Mouse (Mus musculus): ENCODE measurements around the gene Aqp8.

Aqp8 gene

GRCm38 (mm10) chr7:123462070-123462501, at the start of gene Aqp8:
Gene Aqp8 (plus strand): TSS chr7:123462291.
- DNase-seq (ENCODE audit: low spot score): peak; percentile 52

GRCm38 (mm10) chr7:123416803-123417202, 45.3 kb upstream of the Aqp8 start:
- DNase-seq (ENCODE audit: low spot score): no peak

DNA sequence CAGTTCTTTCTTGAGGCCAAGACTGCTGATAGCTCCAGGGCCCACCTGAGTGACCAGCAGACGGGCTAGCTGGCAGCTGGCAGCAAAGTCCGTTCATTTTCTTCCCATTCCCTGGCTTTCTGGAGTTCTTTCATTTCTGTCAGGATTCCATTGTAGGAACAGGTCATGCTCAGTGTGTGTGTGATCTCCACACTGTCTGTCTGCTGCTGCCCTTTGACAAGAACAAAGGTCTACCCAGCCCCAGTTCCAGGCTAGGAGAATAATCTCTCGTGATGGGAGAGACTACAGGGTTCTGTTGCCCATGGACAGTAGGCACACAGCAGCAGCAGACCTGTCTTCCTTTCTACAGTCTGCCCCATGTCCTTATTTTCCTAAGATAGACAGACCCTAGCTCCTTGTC, 44.4 kb upstream of the Aqp8 start:
- DNase-seq (ENCODE audit: low spot score): no peak

GRCm38 (mm10) chr7:123419984-123420383, 42.1 kb upstream of the Aqp8 start:
- no peak for DNase-seq (ENCODE audit: low spot score)

GRCm38 (mm10) chr7:123421958-123422357, 40.1 kb upstream of the Aqp8 start:
- no peak for DNase-seq (ENCODE audit: low spot score)

DNA sequence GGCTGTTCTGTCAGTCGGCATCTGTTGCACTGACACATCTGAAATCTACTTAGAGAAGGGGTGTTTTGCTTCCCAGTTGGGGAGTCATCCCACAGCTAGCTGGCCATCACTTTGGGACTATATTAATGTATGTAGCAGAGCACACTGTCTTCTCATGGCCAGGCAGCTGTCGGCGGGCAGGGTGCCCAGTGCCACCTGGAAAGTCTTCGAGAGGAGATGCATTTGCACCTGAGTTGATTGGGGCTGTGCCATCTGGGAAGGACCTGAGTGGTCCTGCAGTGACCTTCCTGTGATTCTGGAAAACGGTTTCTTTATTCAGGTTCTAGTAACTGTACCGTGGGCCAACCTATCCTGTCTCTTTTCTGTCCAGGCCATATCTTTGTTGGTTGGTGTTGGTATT, 37.8 kb upstream of the Aqp8 start:
- no peak for DNase-seq (ENCODE audit: low spot score)

GRCm38 (mm10) chr7:123425134-123425757, 36.8 kb upstream of the Aqp8 start:
- no peak for DNase-seq (ENCODE audit: low spot score)

GRCm38 (mm10) chr7:123429624-123430410, 32.3 kb upstream of the Aqp8 start:
- no peak for DNase-seq (ENCODE audit: low spot score)

DNA sequence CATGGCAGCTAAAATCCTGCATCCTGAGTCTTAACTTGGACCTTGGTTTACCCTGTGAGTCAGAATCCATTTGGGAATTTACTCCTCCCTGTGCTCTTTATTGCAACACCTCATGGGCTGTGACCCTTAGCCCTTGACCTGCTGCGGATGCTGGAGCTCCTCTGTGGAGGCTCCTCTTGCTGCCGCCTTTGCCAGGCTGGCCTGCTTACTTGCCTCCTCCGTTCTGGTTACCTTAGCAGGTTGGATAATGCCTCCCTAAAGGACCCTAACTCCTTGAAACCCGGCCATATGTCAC, 31.7 kb upstream of the Aqp8 start:
- DNase-seq (ENCODE audit: low spot score): no peak

DNA sequence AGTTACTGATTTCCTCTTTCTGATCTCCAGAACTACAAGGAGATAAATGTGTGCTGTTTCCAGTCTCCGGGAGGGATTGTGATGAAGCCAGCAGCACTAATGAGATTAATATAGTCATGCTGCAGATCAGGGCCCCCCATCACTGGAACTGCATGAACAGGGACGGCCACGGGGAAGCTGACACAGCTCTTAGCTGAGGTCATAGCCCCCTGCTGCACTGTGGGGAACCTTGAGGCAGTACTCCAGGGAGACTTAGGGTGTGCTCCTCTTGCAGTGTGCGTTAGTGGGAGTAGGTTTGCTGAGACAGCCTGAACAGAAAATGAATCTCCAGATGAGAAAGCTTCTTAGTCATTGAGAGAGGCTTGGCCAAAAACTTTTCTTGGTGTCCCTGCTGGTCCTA, 30.9 kb upstream of the Aqp8 start:
- no peak for DNase-seq (ENCODE audit: low spot score)

- DNase-seq (ENCODE audit: low spot score): no peak
Observed at GRCm38 (mm10) chr7:123442079-123442478, 20.0 kb upstream of the Aqp8 start.

DNA sequence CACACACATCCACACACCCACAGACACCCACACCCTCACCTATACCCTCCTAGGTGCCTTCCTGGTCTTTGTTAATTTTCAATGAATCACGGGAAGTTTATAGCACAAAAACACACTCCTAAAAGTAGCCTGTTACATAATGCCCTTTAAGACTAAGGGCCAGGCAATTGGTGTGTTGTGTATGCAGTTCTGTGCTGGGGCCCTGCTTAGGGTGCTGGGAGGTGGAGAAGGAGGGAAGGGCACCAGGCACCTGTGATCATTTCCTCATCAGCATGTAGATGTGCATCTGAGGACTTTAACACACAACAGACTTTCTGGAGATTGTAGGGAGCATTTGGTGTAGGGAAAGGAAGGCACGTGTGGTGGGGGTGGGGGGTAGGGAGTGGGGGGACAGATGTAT, 13.3 kb upstream of the Aqp8 start:
- DNase-seq (ENCODE audit: low spot score): no peak

- DNase-seq (ENCODE audit: low spot score): no peak
Observed at GRCm38 (mm10) chr7:123449676-123450075, 12.4 kb upstream of the Aqp8 start.

GRCm38 (mm10) chr7:123450515-123450914, 11.6 kb upstream of the Aqp8 start:
- no peak for DNase-seq (ENCODE audit: low spot score)

- DNase-seq (ENCODE audit: low spot score): no peak
Observed at GRCm38 (mm10) chr7:123452551-123452950, 9.5 kb upstream of the Aqp8 start.

DNA sequence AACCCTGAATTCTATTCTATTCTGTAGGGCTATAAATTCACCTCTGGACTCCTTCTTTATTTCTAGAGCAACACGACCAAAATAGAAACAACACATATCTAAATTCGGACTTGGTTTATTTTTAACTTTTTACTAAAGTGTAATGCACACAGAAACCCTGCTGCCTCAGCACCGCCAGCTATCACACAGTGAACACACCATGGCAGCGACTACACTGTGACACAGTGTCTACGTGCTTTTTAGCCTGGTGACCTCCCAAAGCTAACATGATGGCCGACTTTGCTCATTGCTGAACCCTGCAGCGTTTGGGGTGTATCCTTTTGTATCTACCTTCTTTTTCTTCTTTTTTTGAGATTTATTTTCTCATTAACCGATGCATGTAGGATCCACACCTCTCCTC, 9.0 kb upstream of the Aqp8 start:
- no peak for DNase-seq (ENCODE audit: low spot score)

DNA sequence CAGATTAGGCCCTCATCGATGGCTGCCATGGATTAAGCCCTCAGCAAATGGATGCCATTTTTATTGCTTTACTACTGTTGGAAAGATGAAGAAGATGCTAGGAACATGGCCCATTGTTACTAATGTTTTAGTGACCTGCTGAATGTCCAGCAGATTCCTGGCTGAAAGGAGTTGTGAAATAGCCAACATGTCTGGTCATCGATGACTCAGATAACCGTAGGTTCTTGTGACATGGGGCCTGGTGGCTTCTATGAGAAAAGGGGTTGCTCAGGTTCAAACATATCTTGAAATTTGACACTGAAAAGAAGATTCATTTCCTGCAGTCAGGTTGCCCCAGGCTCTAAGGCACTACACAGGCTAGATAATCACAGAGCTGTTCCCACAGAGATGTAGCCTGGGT, 7.0 kb upstream of the Aqp8 start:
- no peak for DNase-seq (ENCODE audit: low spot score)

DNA sequence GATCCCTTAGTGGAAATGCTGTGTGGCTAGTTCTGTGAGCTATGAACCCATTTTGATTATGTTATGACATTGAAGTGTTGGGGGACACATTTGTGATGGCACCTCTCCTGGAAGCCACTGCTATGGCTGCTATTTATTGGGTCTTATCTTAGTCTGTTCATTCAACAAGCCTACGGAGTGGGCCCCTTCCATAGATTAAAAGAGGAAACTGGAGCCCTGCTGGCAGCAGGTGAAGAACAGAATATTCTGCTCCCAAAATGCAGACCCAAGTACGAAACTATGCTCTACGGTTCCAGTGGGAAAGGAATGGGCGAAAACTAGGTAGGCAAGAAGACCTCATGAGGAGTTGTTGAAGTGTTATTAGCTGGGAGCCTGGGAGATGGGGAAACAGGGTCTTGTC, 3.8 kb upstream of the Aqp8 start:
- no peak for DNase-seq (ENCODE audit: low spot score)

GRCm38 (mm10) chr7:123459247-123459646, 2.8 kb upstream of the Aqp8 start:
- no peak for DNase-seq (ENCODE audit: low spot score)

DNA sequence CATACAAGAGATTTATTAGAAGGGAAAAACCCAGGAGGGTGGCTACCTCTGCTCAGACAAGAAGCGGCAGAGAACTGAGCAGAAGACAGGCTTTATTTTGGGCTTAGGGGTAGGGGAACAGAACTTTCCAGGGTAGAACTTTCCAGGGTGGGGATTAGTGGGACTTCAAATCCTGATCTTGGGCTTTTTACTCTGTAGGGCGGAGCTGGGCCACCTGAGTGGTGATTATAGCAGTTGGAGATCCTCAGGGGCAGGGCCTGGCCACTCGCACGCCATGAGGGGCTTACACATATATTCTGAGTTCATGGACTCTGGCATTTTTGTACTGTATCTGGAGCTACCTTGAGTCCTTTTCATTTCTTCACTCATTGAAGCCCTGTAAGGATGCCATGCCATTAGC, 775 bp upstream of the Aqp8 start:
- no peak for DNase-seq (ENCODE audit: low spot score)

GRCm38 (mm10) chr7:123463569-123463968, 1.5 kb downstream of the Aqp8 start:
- no peak for DNase-seq (ENCODE audit: low spot score)

- DNase-seq (ENCODE audit: low spot score): peak; percentile 80
Observed at GRCm38 (mm10) chr7:123465692-123466387, 3.7 kb downstream of the Aqp8 start.

DNA sequence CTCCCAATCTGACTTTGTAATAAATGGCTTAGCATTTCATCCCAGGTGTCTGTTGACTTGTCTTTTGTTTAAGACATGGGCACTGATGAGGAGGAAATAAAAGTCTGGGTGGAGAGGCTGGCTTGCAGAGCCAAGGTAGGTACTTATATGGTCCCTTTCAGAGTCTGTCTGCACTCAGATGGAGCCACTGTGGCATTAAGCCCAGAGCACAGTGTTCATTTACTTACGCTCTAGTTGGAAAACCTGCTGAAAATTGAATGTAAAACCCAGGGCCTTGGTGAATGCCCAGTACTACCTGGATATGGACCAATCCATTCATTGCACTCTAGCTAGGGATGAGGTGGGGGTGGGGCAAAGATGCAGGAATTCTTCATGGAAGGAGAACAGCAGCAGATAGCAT, 5.9 kb downstream of the Aqp8 start:
- no peak for DNase-seq (ENCODE audit: low spot score)

Measured in MN1 (cell line).